Comparison of ENCODE assay signal across 16 mouse cellular contexts in the genomic region with DNA sequence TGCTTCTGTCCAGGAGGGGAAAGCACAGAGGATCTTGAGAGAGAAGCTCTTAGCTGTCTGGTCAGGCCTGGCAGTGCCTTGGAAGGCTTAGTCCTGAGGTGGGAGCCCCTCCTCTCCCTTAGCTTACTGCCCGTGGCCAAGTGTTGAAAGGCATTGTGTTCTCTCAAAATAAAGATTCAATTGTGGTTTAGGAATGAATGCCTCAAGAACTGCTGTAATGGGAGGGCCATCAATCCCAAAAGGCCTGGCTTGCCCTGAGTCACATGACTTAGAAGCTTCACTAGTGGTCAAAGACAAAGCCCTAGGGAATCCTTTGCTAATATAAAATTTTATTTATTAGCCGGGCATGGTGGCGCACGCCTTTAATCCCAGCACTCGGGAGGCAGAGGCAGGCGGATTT. TPM values are rescaled to one million over a fixed set of nuclear protein-coding genes. Genes with fewer than 3 reads are reported as not detected.
"Had no signal": no experiment of that assay in that cellular context is flagged by ENCODE, and none has a peak within 500 bp of the region (broad histone marks: within the 10 kb centered on the region; RNA-seq: fewer than 3 reads in every experiment).

No protein-coding gene starts in this region.

- H3K36me3 ChIP-seq: liver, embryonic 13.5 days; midbrain, embryonic 13.5 days; stomach, embryonic 15.5 days had no signal

- H3K4me3 ChIP-seq: liver, embryonic 13.5 days; midbrain, embryonic 13.5 days; stomach, embryonic 15.5 days had no signal

- H3K27me3 ChIP-seq: stomach, embryonic 15.5 days had no signal

- H3K9me3 ChIP-seq: liver, embryonic 13.5 days; midbrain, embryonic 13.5 days; stomach, embryonic 15.5 days had no signal

- DNase-seq: kidney, adult 11 months; kidney, adult 9 months; kidney, postnatal 14 days; kidney, postnatal 4 days; layer of hippocampus, adult 9-11 months; liver, embryonic 13.5 days; lung, adult 2 months; right cerebral cortex, adult 18-20 months; right cerebral cortex, postnatal 25 days; spleen, adult 18-20 months; thymus, adult 18-20 months; thymus, postnatal 36 days had no signal

- H3K27ac ChIP-seq: liver, embryonic 13.5 days; macrophage; midbrain, embryonic 13.5 days; stomach, embryonic 15.5 days had no signal

RNA-seq across cellular contexts. Expression of a gene that starts 30.8 kb away (rescaled TPM):
- polyA plus RNA-seq: midbrain, postnatal 0 days had no signal
